Mouse (Mus musculus) cerebral cortex, adult 2 months (tissue): Measurements from ENCODE around the gene Nkx2-2.

Source experiments
- WGBS: fragments of 180-500 bp; shearing (Covaris S2); methylation state at CpG from one replicate; pipeline ENCODE4 v1.1.7; 2018; 5-methylcytosine and 5-hydroxymethylcytosine counted together

Gene Nkx2-2

DNA sequence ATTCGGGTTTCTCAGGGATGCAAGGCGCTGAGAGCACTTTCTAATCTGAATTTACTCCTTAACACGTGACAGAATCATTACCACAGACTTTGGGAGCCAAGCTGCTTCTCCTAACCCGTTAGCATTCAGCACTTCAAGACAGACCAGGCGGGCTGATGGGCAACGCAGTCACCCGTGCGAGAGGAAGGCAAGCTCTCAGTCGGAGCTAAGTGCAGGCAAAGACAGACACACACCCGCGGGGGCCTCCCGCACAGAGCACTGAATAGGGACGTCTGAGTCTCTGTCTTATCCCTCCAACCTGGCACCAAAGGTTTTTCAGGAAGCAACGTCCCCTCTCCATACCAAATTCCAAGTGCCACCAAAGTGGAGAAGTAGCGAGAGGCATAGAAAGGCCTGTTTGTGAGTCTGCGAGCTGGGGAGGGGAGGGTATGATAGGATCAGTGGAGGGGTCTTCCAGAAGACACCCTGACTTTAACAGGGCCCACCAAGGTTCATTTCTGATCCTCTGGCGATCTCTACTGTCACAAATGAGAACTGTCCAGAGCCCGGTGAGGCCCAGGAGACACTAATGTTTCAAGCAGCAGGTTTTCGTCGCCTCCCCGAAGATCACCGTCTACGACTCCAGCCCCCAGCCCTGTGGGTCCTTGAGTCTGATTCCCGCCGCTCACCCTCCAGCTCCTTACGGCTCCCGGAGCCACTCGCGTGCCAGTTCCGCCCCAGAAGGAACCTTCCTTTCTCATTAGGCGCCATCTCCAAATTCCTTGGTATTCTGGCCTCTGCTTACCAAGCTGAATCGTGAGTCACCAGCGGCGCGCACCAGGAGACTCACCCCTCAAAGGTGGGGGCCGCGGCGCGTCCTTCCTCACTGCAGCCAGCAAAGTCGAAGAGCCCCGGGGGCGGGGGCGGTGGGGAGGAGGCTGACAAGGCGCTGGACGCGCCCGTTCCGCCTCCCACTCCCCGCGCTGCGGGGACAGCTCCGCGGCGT is at the start of gene Nkx2-2:
Nkx2-2 (minus strand) TSS at position 973 of the 985 bp plus-strand sequence.
- WGBS: 5% methylated on average over 52 of the region's 54 CpGs

DNA sequence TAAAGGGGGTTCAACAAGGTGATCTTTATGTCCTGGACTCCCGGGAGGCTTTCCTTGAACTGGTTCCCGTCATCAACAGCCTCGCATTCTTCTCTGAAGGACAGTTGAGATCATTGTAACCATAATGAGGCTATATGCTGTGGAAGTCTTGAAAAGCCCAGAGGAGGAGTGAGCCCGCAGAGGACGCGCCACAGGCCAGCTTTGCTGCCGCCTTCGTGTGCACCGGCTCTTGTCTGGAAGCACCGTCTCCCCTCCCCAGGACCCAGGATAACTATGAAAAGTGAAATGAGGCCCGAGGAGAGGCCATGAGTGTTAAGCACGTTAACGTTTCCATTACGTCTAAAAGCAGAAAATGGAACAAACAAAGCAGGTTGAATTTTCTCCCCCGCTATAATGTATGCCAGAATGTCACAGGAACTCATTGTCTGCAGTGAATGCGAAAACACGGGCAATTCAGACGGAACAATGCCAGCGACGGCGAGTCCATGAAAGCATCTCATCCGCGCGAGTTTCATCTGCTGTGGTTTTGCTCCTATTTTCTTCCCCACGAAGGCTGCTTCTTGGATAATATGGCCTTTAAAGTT is 41.8 kb upstream of the Nkx2-2 start:
- WGBS: 56% methylated on average over 25 of the region's 25 CpGs

DNA sequence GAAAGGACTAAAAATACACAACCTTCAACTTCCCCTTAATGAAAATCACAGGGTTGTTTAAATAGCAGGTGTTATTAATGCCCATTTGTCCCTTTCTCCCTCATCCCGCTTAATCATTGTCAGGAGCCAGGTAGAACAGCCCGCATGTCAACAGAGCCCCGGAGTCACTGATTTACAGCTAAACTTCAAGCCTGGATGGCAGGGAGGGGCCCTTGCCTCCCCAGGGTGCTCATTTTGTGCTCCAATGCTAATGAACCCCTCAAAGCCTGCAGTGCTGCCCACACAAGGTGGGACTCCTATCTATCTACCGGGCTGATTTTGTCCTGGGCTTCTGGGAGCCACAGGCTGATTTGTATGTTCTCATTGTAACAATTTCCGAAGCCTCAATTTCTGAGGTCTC is 37.1 kb upstream of the Nkx2-2 start:
- 89% methylated on average over 5 of the region's 5 CpGs for WGBS

DNA sequence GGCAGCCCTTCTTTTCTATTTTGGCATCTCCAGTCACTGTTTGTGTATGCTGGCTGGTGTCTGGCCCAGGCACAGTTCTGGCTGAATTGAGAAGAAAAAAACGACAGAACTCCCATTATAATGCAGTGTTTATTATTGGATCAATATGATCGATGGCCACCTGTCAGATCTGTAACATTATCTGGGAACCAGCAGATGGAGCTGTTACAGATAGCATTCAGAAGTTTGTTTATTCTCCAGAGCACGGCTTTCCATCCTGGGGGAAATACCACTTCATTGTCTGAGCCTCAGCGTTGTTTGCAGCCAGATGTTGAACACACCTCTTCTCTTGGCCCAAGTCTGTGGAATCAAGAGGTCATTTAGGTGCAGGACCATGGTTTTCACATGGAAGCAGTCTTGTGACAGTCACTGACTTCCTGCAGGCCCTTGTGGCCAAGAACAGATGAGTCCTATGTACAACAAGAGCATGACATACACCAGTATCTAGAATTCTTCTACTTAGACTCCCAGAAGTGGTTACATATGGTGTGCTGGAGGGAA is 11.1 kb upstream of the Nkx2-2 start:
- 24% methylated on average over 4 of the region's 4 CpGs for WGBS

DNA sequence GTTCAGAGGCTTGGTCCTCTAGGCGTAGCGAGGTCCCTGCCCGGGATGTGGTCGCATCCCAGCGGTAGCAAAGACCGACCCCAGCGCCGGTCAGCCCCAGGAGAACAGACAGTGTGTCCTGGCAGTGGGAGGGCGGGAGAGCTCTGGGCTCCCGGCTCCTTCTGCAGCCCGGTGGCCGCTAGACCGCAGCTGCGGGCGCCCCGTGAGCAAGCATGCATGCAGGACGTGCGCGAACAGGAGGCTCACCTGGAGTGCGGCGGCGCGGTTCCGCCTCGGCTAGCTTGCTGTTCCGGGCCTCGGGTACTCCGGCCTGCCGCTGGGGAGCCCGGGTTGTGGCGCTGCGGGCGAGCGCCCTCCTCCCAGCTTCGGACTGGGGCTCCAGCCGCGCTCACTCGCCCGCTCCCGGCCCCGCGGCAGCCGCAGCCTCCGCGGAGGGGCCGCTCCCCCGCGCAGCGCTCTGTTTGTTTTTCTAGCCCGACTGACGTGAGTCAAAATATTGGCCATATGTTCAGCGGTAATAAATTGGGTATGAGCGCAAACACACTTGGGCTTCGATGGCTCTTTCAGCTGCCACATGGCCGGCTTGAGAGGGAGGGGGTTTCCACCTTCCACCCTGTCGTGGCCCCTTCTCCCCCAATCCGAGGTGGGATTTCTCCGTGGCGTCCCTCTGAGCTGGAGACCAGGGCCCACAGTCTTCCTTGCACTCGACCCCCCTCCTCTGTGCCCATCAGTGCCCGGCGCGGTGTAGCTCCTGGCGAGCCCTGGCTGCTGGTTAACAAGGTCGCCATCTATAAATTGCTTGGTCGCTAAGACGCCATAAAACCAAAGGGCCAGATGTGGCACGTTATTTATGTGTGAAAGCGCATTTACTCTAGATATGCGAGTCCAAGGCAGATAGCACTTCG is 920 bp upstream of the Nkx2-2 start:
- 3% methylated on average over 71 of the region's 71 CpGs for WGBS

DNA sequence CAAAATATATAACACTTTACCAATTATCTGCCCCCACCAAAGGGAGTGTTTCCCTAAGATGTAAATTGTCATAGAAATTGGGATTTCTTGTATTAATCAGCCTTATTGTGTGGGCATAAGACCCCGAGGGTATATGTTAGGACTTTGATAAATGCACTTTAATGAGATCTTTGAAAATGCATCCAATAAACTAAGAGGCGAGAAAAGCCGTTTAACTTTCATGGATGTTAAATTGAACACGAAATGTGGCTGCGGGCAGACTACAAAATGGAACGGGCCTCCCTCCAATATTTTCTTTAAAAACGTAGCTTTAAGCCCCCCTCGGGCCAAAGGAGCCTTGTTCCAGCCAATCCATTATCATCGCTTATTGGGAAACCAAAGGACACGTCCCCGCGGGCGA is 1.3 kb downstream of the Nkx2-2 start:
- WGBS: 24% methylated on average over 13 of the region's 13 CpGs

DNA sequence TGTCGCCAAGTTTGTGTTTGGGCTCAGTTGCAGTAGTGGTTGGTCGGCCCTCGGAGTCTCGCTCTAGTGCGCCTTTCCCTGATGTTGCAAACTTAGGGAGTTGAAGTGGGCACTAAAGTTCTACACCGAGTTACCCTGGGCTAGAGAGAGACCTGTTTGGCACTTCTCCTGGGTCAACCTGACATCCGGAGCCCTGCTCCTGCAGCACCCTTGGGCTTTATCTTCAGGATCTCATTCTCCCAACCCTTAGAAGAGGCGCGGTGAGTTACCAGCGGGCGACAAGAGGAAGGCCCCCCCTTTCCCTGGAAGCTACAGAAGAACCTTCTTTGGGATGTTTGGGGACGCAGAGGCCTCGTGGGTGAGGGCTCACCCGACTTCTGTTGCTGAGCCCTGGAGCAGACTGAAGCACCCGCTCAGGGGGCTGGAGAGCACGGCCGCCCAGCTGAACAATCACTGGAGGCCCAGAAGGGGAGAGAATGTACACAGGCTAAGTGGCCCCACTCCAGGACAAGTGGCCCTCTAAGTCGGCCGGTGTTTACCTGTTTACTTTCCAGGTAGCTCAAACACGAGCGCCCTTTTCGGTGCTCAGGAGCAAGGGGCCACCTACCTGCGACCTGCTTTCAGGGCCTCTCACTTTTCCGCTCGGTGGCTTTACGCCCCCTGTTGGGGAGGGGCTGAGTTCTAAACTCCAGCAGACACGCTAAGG is 3.6 kb downstream of the Nkx2-2 start:
- WGBS: 19% methylated on average over 27 of the region's 27 CpGs

DNA sequence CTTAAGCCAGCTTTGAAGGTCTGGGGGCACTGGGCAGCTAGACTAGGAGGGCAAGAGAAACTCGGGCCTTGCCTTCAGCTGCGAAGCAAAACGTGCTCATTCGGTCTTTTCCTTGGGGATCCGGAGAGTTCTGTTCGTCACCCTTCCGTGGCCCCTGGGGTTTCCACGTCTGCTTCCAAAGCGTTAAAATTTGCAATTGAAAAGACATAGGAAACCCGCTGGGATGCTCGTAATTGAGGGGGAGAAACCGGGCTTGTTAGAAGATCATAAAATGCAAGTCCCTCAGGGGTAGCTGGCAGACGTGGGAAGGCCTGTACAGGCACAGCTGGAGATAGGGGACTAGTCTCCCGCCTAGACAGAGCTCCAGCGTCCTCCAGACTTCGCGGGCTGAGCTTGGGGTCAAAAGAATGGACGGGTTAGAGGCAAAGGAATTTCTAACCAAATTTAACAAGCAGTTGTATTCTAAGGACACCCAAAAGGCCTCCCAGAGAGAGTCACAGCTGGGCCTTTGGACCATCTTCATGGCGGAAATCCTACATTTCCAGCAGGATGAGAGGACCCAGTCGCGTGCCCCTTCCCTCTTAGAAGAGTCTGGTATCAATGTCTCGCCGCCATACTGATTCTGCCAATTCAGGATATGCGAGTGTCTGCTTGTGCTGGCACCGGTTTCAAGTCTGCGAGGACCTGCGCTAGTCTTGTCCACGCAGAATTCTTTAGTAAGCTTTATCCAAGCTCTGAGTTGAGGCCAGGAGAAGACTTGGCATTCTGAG is 4.3 kb downstream of the Nkx2-2 start:
- 21% methylated on average over 28 of the region's 28 CpGs for WGBS

DNA sequence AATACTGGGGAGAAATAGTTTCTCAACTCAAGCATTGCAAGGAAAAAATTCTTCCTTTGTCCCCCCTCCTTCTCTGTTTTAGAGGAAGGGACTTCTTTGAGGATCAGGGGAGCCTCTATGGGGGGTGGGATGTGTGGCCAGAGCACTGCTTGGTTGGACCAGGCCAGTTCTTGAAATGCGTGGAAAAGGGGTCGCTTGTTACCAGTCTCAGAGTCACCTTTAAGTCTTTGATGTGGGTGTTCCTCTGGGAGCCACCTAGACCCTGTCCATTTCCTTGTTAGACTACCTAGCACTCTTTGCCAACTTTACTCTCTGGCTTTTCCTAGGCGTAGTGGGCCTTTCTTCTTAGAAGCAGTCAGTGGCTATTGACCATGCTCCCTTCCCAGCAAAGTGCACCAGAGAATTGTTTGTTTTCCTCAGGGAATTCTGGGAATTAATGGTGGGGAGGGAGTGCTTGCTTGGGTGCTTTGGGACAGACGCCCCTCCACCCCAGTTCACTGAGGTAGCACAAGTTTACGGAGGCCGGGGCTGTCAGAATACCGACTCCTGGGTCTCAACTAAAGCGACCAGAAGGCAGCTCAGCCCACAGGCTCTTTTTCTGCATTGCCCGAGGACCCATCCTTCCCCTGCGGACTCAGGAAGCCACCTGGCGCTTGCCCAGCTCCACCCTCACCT is 5.0 kb downstream of the Nkx2-2 start:
- WGBS: 33% methylated on average over 11 of the region's 11 CpGs

DNA sequence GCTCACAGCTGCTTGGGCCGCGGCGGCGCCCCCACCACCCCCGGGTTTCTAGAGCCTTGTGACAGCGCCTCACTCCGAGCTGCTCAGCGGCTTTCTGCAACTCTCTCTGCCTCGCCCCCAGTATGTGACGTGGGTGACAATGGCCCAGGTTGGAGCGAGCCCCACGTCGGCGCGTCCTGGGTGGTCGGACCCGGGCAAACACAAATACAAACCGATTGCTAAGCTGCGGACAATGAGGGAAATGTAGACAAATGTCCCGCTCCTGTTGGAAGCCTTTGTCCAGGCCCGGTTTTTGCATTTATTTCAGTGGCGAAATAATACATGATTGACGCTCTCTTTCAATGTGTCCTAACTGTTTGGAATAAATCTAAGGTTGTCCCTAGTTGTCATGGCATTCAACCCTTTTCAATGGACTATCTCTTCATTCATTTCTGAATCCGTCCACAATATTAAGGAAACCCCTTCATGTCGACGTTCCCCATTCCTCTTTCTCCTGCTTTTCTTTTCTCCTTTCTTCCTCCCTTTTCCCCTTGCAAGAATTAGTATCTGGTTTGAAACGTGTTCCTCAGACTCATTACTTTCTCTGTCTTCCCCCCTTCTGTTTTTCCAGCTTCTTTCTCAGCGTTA is 5.9 kb downstream of the Nkx2-2 start:
- 6% methylated on average over 28 of the region's 28 CpGs for WGBS

DNA sequence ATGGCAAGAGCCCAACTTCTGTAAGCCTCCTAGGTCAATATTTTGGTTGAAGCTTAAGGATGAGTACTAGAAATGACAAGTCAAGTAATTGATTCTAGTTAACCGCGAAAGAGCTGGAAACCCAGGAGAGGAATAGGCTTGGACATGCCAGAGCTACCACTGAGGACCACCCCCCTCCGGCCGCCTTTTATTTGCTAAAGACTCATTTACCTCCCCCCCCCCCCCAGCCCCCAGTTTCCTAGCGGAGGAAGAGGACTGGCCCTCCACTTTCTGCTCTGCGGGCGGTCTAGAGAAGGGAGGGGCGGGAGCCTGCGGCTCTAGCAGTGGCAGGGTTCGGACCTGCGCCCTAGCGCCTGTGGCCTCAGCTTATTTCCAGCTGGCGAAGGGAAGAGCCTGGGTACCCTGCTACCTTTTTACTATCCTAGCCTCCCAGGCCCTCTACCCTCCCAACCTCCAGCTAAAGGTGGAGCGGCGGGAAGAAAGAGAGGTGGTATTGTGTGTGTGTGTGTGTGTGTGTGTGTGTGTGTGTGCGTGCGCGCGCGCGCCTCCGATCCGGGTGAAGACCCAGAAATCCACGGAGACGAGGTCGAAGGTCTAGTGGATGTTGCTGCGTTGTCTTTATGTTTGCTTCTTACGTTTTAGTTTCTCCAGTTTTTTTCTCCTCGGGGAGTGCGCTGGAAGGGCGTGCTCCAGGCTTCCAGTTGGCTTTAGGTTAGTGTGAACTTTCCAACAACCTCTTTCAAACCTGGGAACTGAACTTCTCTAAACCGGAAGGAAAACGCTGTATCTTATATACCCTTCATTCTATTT is 6.8 kb downstream of the Nkx2-2 start:
- WGBS: 4% methylated on average over 33 of the region's 33 CpGs

DNA sequence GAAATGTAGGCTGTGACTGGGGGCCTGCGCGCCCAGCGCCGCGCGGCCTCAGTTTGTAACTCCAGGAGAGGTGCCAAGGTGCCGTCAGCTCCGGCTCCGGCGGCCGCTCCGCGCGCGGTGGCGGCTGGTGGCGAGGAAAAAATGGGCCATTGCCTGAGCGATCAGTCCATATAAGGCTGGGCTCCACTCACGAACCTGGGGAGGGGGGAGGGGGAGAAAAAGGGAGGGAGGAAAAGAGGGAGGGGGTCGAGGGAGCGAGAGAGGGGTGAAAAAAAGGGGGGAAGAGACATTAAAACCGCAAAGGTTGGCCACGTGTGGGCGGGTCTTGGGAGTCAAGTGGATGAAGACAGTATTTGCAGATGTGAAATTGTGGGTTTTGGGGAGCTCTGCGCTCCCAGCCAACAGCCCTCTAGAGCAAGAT is 7.8 kb downstream of the Nkx2-2 start:
- 1% methylated on average over 25 of the region's 25 CpGs for WGBS

DNA sequence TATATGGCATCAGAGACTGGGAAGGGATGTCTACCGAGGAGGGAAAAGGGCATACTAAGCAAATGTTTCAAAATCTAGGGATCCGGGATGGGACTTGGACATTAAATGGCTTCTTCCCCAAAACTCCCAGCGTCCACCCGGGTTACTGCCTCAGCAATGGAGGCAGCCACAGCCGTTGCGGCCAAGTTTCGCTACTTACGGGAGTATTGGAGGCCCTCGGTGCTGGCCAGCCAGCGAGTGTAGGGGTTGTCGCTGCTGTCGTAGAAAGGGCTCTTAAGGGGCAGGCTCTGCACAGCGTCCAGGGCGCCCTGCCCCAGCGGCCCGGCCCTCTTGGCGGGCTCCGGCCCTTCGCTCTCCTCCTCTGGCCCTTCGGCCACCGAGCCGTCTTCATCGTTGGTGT is 8.5 kb downstream of the Nkx2-2 start:
- 1% methylated on average over 23 of the region's 23 CpGs for WGBS

DNA sequence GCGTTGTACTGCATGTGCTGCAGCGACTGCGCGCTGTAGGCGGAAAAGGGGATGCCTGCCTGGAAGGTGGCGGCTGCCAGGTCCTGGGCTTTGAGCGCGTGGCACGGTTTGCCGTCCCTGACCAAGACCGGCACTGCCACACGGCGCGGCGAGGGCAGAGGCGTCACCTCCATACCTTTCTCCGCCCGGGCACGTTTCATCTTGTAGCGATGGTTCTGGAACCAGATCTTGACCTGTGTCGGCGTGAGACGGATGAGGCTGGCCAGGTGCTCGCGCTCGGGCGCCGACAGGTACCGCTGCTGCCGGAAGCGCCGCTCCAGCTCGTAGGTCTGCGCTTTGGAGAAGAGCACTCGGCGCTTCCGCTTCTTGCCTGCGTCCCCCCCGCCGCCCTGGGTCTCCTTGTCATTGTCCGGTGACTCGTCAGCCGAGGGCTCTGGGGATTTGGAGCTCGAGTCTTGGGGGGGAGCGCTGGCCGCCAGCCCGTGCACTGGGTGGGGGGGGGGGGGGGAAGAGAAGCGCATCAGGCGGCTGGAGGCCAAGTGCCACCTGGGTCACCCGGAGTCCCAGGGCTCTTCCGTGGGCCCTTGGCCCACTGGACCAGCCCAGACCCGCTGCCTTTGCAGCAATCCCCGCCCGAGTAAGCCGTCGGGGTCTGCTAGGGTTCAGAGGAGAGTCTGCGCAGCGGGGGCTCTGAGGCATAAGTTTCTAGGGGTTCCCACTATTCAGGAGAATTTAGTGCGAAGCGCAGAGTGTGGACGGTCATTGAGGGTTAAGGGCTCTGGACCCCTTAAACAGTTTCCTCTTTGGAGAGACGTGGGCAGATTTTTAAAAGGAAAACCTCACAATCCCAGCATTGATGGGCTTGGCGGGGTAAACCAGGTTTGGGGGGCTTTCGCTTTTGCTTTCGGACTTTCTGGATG is 9.7 kb downstream of the Nkx2-2 start:
- WGBS: 3% methylated on average over 65 of the region's 65 CpGs

DNA sequence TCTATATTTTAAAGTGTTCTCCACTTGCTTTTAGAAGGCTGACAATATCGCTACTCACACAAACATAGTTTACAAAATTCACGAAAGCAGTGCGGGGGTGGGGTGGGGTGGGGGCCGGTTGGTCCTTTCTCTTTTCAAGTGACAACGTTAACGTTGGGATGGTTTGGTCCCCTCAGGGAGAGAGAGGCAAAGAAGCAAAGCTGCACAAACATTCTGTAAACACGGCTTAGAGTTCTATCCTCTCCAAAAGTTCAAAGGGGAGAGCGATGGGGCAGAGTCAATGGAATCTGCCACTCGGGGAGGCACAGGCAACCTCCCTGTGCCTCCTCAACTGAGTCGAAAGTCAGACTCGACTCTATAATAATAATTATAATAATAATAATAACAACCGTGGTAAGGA is 10.5 kb downstream of the Nkx2-2 start:
- 7% methylated on average over 12 of the region's 12 CpGs for WGBS

DNA sequence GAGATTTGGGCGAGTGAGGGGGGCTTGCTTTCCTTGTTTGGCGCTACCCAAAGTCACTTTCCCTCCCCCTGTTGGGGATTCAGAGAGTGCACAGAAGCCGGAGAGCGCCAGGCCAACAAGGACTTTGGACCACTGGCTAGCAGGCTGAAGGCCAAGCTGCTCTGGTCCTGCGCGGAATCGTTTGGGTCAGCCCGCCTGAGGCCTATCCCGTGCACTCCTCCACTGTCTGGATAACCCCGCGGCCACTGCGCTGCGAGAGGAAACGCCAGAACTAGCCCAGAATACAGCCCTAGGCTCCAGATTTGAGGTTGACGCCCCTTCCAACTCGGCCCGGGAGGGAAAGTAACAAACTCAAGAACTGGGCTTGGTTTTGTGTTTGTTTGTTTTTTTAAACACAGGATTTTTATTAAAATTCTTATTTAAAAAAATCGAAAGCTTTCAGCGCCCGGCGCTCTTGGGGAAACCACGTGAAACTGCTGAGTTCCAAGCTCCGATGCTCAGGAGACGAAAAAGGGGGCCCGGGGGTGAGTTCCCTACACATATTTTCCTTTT is 11.3 kb downstream of the Nkx2-2 start:
- WGBS: 16% methylated on average over 25 of the region's 25 CpGs
